Mouse (Mus musculus): ENCODE measurements around the gene Dnah5.

DNA sequence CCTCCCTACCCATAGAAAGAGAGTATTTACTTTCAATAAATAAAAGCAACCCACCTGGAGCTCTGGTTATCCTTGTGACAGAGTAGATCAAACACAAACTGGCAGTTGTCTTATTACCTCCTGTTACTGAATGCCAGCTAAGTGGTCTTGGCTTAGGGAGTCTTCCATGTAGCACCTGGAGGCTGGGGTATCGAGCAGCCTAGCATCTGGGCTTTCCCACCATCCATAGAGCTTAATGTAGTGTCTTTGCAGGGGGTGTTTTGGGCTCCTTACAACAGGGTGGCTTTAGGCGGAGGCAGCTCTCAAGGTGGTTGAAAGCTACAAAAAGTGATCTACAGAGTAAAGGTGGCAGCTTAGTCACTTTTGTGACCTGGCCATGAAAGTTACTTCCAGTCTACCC, 41.3 kb upstream of the Dnah5 start:
- TF ChIP-seq CTCF (IDR thresholded peaks at IDR 0.05; ENCODE audit: borderline replicate concordance, extremely low read depth, insufficient read depth, insufficient read length): no peak
- no peak for TF ChIP-seq POLR2A (IDR thresholded peaks at IDR 0.05; ENCODE audit: borderline replicate concordance, extremely low read depth, insufficient read depth, insufficient read length, poor library complexity, severe bottlenecking)

Measured in brain, embryonic 14.5 days (tissue).